Mouse (Mus musculus): ENCODE measurements around the gene Cbln1.

The Cbln1 gene

DNA sequence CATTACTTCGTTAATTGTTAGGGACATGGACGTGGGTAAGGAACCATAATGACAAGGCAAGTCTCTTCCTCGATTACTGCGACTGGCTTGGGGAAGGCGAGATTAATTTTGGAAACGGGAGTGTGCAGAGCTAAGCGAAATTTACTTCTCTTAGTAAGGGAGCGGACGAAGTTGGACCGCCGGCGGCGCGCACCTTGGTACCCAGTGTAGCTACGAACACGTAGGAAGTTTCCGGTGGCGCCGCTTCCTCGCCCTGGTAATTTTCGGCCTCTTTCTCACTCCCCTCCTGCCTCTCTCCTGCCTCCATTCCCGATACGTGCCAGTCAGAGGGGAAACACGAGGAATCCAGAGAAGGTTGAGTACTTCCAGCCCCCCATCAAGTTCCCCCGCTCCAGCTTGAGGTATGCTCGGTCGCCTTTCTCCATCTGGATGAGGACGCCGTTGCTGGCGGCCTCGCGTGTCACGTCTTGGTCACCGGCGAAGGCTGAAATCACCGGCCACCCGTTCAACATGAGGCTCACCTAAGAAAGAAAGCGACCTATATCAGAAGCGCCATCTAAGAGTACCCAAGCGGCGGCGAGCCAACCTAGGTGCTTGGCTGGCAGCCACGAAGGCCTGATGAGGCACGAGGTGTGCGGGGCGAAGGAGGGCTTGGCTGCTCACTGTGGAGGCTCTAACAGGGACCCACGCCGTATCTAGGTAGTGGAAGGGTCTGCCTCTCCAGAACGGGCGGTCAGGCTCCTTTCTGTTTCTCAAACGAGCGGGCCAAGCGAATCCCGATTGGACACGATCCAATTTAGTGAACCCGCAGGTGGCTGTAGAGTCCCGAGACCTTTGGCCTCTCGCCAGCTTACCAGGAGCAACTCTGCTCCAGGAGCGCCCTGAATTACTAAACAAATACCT is 2.2 kb downstream of the Cbln1 start:
- peak in 1 of 2 experiments; percentile 9 for DNase-seq (ENCODE audit: low spot score in 2 of 2)

DNA sequence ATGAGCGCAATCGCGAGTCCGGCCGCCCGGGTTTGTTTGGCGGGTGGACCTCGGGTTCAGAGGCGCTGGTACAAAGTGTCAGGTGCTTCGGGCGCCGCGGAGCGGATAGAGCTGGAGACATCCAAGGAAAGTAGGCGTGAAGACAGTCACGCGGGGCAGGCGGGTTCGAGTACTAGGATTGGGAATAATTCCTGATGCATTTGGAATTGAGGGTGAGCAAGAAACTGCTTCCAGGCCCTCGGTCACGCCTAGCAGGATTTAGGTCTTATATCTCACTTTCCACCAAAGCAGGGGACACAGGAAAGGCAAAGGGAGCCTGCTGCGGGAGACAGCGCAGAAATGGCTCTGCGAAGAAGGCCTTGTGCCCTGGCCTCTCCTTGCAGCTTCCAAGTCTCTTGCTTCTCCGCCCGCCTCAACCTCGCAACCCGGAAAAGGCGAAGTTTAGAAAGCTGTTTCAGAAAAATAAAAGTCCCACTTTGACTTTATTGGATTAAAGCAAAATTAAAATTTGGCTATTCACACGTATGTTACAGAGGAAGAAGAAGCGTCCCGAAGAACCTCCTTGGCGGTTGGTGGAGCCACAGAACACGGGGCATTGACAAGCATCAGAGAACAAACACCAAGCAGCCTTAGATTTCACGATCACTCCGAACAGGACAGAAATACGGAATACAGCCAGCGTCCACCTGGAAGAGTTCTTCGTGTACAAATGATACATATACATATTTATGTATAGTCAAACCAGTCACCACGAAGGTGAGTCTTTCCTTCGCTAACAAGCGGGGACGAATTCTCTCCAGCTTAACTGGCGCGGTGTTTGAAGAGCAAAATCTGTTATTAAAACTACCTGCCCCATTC is 3.2 kb downstream of the Cbln1 start:
- DNase-seq (ENCODE audit: low spot score in 2 of 2), result no peak

DNA sequence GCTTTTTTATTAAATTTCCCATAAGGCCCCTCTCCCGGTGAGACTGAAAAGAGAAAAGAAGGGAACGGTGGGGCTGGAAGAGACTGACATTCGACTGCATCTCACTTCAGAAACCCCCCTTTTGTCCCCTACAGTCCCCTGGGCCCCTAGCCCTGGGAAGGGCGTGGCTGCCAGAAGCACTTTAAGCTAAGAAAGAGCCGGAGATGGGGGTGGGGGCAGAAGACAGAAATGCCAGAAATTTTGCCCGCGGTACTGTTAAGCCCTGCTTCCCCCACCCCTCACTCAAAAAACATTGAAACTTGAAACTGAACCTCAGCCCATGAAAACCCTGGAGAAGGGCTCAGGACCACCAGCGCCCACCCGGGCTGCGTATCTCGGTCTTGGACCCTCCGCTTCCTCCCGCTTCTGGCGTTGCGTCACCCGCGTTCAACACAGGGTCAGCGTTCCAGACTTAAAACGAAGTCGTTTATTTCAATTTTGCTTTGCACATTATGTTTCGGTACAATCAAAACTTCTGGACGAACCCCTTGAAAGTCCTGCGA is 3.9 kb downstream of the Cbln1 start:
- DNase-seq (ENCODE audit: low spot score in 2 of 2), result no peak

DNA sequence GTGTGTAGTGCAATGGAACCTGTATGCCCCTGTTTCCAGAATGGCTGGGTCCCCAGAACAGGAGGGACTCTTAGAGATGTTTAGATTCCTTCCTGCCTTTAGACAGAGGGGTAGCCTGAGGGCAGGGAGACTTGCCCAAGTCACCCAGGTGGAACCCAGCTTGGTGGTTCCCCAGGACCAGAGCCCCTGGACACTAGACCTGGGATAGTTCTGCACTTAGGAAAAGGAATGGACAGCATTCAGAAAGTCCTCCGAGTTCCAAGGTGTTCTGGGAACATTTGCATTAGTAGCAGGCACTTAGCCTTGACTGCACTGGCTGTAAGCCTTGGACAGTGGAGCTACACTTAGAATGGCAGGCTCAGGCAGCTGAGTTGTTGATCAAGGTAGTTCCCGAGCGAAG is 4.5 kb downstream of the Cbln1 start:
- DNase-seq (ENCODE audit: low spot score in 2 of 2), result no peak

GRCm38 (mm10) chr8:87466936-87467602 is 5.3 kb downstream of the Cbln1 start:
- DNase-seq (ENCODE audit: low spot score in 2 of 2), result no peak

- no peak for DNase-seq (ENCODE audit: low spot score in 2 of 2)
Observed at GRCm38 (mm10) chr8:87466335-87466734, 6.1 kb downstream of the Cbln1 start.

DNA sequence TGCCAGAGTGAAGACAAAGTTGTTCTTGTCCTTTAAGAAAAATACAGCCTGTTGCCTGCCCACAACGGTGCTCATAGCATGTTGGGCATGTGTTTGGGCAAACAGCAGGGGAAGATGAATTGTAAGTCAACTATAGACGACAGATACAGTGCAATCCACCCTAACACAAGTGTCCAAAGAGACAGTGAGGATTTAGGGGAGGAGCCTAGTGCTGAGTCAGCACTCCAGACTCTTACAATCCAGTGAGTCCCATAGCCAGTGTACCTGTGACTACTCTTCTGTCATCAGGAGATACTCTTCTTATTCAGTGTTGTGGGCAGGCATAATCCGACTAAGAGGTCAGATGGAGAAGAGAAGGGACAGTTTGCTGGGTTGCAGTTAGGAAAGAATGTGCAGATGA is 8.0 kb downstream of the Cbln1 start:
- no peak for DNase-seq (ENCODE audit: low spot score in 2 of 2)

GRCm38 (mm10) chr8:87461801-87462200 is 10.6 kb downstream of the Cbln1 start:
- DNase-seq (ENCODE audit: low spot score in 2 of 2), result no peak

- DNase-seq (ENCODE audit: low spot score in 2 of 2), result no peak
Observed at GRCm38 (mm10) chr8:87456949-87457348, 15.5 kb downstream of the Cbln1 start.

DNA sequence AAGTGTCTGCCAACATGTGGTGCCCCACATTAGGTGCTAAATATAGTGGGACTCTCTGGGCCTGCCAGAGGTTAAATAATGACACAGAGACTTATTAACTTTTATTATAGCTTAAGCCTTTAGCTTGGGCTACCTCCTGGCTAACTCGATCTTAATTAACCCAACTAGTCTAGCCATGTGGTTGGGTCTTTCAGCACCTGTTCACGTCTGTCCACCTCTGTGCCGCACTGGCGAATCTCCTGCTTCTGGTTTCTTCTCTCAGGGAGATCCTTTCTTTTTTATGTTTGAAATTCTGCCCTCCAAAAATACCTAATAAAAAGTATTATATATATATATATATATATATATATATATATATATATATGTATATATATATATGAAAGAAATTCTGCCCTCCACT is 19.6 kb downstream of the Cbln1 start:
- no peak for DNase-seq (ENCODE audit: low spot score in 2 of 2)

DNA sequence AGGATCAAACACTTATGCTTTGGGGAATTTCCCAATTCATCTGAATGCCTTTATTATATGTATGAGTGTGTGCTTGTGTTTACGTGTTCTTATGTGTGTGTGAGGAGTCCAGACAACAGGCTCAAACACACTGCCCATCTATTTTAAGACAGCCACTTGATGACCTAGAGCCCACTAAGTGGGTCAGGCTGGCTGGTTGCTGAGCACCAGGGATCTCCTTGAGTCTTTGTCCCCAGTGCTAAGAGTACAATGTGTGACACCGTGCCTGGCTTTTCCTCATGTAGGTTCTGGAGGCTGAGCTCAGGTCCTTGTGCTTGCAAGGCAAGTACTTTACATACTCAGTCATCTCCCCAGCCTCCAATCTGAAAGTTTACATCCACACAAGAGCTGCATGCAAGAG is 20.7 kb downstream of the Cbln1 start:
- no peak for DNase-seq (ENCODE audit: low spot score in 2 of 2)

DNA sequence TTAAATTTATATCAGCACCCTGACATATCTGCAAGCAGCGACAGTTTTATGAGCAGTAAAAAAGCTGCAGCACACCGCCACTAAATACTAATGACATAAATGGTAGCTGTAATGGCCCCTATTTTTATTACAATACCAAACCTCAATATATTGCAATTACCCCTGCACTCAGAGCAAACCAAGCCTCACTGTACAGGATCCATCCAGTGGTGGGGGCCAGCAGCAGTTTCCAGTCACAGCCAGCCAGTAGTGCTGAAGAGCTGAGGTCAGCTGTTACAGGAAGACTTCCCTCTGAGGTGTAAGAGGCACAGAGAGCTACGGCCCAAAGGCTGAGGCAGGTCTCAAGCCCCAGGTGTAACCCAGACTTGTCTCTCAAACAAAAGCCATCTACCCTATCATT is 37.8 kb downstream of the Cbln1 start:
- no peak for DNase-seq (ENCODE audit: low spot score in 2 of 2)

DNA sequence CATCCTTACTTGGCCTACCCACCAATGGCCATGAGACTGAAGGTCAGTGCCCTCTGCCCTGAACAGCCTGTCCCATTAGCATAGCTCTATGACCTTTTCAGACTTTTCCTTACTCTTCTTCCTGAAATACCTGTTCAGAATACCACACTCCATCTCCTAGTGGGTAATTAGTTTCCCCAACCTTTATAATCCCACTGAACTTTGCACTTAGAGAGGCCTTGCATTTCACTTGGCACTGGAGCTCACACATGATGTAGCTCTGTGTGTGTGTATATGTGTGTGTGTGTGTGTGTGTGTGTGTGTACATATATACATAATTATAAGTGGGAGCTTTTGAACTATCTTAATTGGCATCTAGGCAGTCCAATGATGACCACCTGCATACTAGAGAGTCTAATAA is 45.2 kb downstream of the Cbln1 start:
- DNase-seq (ENCODE audit: low spot score in 2 of 2), result no peak

GRCm38 (mm10) chr8:87424706-87425105 is 47.7 kb downstream of the Cbln1 start:
- DNase-seq (ENCODE audit: low spot score in 2 of 2), result no peak

GRCm38 (mm10) chr8:87421697-87422096 is 50.7 kb downstream of the Cbln1 start:
- no peak for DNase-seq (ENCODE audit: low spot score in 2 of 2)
